Mouse (Mus musculus) gastrocnemius, postnatal 14 days (tissue): ENCODE measurements around the gene Cgn. TPM values are rescaled to one million over a fixed set of nuclear protein-coding genes. Genes with fewer than 3 reads are reported as not detected.
A peak's percentile ranks its signal among the peaks of the same experiment; 100 is the strongest.

ENCODE experiments used
- DNase-seq: peaks from one replicate; pipeline ENCODE4 v3.0.0; 2021; ENCODE audit warnings: mixed read lengths
- intact Hi-C: fragments of 180-260 bp; cut with DNase I; formaldehyde crosslinking; loops from one replicate; pipeline ENCODE4 v1.15.1; 2025; ENCODE audit warnings: low total_unique reads
- long read RNA-seq, 2 experiments: library from polyadenylated mRNA; stranded (forward); transcript quantifications; one replicate each; pipeline ENCODE4 v2.0.0; 2021
- total RNA-seq, 2 experiments: library from RNA; stranded (reverse); gene quantifications; 2 replicates each; pipeline ENCODE4 v1.2.3; 2021

The Cgn gene
- under 1 TPM; 0.11 to 0.16 TPM for total RNA-seq
- long read RNA-seq, experiment 1 = 0 reads
- long read RNA-seq, experiment 2 = 0 reads

- DNase-seq = peak; percentile 88
- intact Hi-C loops = no loop called here
Measured at GRCm38 (mm10) chr3:94786367-94786835, at the start of gene Cgn. Gene Cgn (minus strand): TSS chr3:94786492.

- intact Hi-C loops = no loop called here
- no peak for DNase-seq
Measured at GRCm38 (mm10) chr3:94835396-94835795, 49.1 kb upstream of the Cgn start.

- DNase-seq = no peak
- intact Hi-C loops = no loop called here
Measured at GRCm38 (mm10) chr3:94833358-94833757, 47.1 kb upstream of the Cgn start.

- DNase-seq = no peak
- intact Hi-C loops = no loop called here
Measured at GRCm38 (mm10) chr3:94832701-94833100, 46.4 kb upstream of the Cgn start.

GRCm38 (mm10) chr3:94832100-94832499, 45.8 kb upstream of the Cgn start:
- intact Hi-C loops = no loop called here
- DNase-seq = no peak

GRCm38 (mm10) chr3:94824110-94824509, 37.8 kb upstream of the Cgn start:
- no peak for DNase-seq
- intact Hi-C loops = no loop called here

GRCm38 (mm10) chr3:94822082-94822481, 35.8 kb upstream of the Cgn start:
- no peak for DNase-seq
- intact Hi-C loops = no loop called here

- DNase-seq = peak; percentile 43
- intact Hi-C loops = no loop called here
Measured at GRCm38 (mm10) chr3:94821008-94821638, 34.8 kb upstream of the Cgn start.

- no peak for DNase-seq
- intact Hi-C loops = no loop called here
Measured at GRCm38 (mm10) chr3:94819452-94820425, 33.4 kb upstream of the Cgn start.

GRCm38 (mm10) chr3:94817731-94818130, 31.4 kb upstream of the Cgn start:
- no peak for DNase-seq
- intact Hi-C loops = no loop called here

GRCm38 (mm10) chr3:94815603-94816002, 29.3 kb upstream of the Cgn start:
- no peak for DNase-seq
- intact Hi-C loops = no loop called here

GRCm38 (mm10) chr3:94814663-94815062, 28.4 kb upstream of the Cgn start:
- no peak for DNase-seq
- intact Hi-C loops = no loop called here

- intact Hi-C loops = no loop called here
- DNase-seq = no peak
Measured at GRCm38 (mm10) chr3:94814063-94814462, 27.8 kb upstream of the Cgn start.

GRCm38 (mm10) chr3:94813651-94814050, 27.4 kb upstream of the Cgn start:
- no peak for DNase-seq
- intact Hi-C loops = no loop called here

- intact Hi-C loops = no loop called here
- DNase-seq = peak; percentile 21
Measured at GRCm38 (mm10) chr3:94811628-94812027, 25.3 kb upstream of the Cgn start.

- intact Hi-C loops = no loop called here
Measured at GRCm38 (mm10) chr3:94808296-94808695, 22.0 kb upstream of the Cgn start.

GRCm38 (mm10) chr3:94804976-94805375, 18.7 kb upstream of the Cgn start:
- DNase-seq = no peak
- intact Hi-C loops = no loop called here

More at GRCm38 (mm10) chr3:94808296-94808695, 22.0 kb upstream of the Cgn start:
- DNase-seq = no peak

GRCm38 (mm10) chr3:94804146-94804545, 17.9 kb upstream of the Cgn start:
- DNase-seq = peak; percentile 32
- intact Hi-C loops = no loop called here

- intact Hi-C loops = no loop called here
Measured at GRCm38 (mm10) chr3:94796181-94796580, 9.9 kb upstream of the Cgn start.

GRCm38 (mm10) chr3:94795596-94796140, 9.4 kb upstream of the Cgn start:
- intact Hi-C loops = no loop called here

More at GRCm38 (mm10) chr3:94796181-94796580, 9.9 kb upstream of the Cgn start:
- DNase-seq = no peak

More at GRCm38 (mm10) chr3:94795596-94796140, 9.4 kb upstream of the Cgn start:
- DNase-seq = no peak
